Mouse (Mus musculus) natural killer cell, adult 2 months (primary cell): ENCODE measurements at regions not wholly inside any gene's neighbourhood (a gene's known extent, or its start where the extent isn't known, plus 50 kb on each side); places are given as distances from the start of the nearest gene placed in this dataset.

Experiments used
- DNase-seq, 2 experiments: peaks; one replicate each; pipeline ENCODE4 v3.0.0; 2022; ENCODE audit warnings: low spot score in 2 of 2

- DNase-seq, result no peak
Measured at GRCm38 (mm10) chr1:73799246-73799645, 325.0 kb downstream of the Tns1 start.

- DNase-seq, result no peak
Measured at GRCm38 (mm10) chr1:73797858-73798257, 326.4 kb downstream of the Tns1 start.

- no peak for DNase-seq
Measured at GRCm38 (mm10) chr1:73797413-73797812, 326.8 kb downstream of the Tns1 start.

GRCm38 (mm10) chr1:73793871-73794270 lies 330.4 kb downstream of the Tns1 start:
- DNase-seq, result no peak

- no peak for DNase-seq
Measured at GRCm38 (mm10) chr1:73793256-73793655, 331.0 kb downstream of the Tns1 start.

- DNase-seq, result no peak
Measured at GRCm38 (mm10) chr1:73792311-73792710, 331.9 kb downstream of the Tns1 start.

GRCm38 (mm10) chr1:73787666-73788065 lies 336.6 kb downstream of the Tns1 start:
- DNase-seq, result no peak

GRCm38 (mm10) chr1:73787224-73787623 lies 337.0 kb downstream of the Tns1 start:
- DNase-seq, result no peak

GRCm38 (mm10) chr1:73783303-73783702 lies 340.9 kb downstream of the Tns1 start:
- no peak for DNase-seq

- DNase-seq, result no peak
Measured at GRCm38 (mm10) chr1:73782871-73783270, 341.4 kb downstream of the Tns1 start.

- DNase-seq, result no peak
Measured at GRCm38 (mm10) chr1:73771773-73772172, 352.5 kb downstream of the Tns1 start.

- no peak for DNase-seq
Measured at GRCm38 (mm10) chr1:73770631-73771030, 353.6 kb downstream of the Tns1 start.

GRCm38 (mm10) chr1:73764611-73765333 lies 359.5 kb downstream of the Tns1 start:
- no peak for DNase-seq

- no peak for DNase-seq
Measured at GRCm38 (mm10) chr1:73758110-73759061, 365.9 kb downstream of the Tns1 start.

- DNase-seq, result no peak
Measured at GRCm38 (mm10) chr1:73755791-73756190, 368.5 kb downstream of the Tns1 start.

GRCm38 (mm10) chr1:73754928-73755327 lies 369.3 kb downstream of the Tns1 start:
- no peak for DNase-seq

- peak in 1 of 2 experiments; percentile 4 for DNase-seq
Measured at GRCm38 (mm10) chr1:73753157-73753556, 371.1 kb downstream of the Tns1 start.

GRCm38 (mm10) chr1:73748702-73749101 lies 375.5 kb downstream of the Tns1 start:
- DNase-seq, result no peak

- DNase-seq, result no peak
Measured at GRCm38 (mm10) chr1:73744555-73745234, 379.6 kb downstream of the Tns1 start.

- DNase-seq, result no peak
Measured at GRCm38 (mm10) chr1:73743737-73744554, 380.3 kb downstream of the Tns1 start.

GRCm38 (mm10) chr1:73737083-73737482 lies 387.2 kb downstream of the Tns1 start:
- no peak for DNase-seq
